Mouse (Mus musculus) hematopoietic stem cell, adult 5-6 weeks (primary cell): ENCODE measurements around the gene Ndst4. TPM values are rescaled to one million over a fixed set of nuclear protein-coding genes. Genes with fewer than 3 reads are reported as not detected.
A peak's percentile ranks its signal among the peaks of the same experiment; 100 is the strongest.

Source experiments
- ATAC-seq, 2 experiments: fragments of 125-278 bp in 1 of 2; replicated peaks in 1 of 2; 2 replicates each; pipeline ENCODE4 v1.8.0; 2016 to 2017; ENCODE audit warnings: inconsistent platforms in 2 of 2, mild to moderate bottlenecking in 2 of 2, moderate number of reproducible peaks in 2 of 2, low read depth in 1 of 2, moderate TSS enrichment in 1 of 2; ENCODE audit not compliant: low FRiP score in 2 of 2, poor library complexity in 2 of 2, severe bottlenecking in 2 of 2, insufficient read depth in 1 of 2, low TSS enrichment in 1 of 2
- total RNA-seq: library from RNA; stranded (forward); fragments of 172-1452, 232-1000 nt; gene quantifications from 2 replicates; pipeline ENCODE4 v1.2.3, GENCODE M21; 2017

Gene Ndst4
- not detected in 2 replicates for total RNA-seq

DNA sequence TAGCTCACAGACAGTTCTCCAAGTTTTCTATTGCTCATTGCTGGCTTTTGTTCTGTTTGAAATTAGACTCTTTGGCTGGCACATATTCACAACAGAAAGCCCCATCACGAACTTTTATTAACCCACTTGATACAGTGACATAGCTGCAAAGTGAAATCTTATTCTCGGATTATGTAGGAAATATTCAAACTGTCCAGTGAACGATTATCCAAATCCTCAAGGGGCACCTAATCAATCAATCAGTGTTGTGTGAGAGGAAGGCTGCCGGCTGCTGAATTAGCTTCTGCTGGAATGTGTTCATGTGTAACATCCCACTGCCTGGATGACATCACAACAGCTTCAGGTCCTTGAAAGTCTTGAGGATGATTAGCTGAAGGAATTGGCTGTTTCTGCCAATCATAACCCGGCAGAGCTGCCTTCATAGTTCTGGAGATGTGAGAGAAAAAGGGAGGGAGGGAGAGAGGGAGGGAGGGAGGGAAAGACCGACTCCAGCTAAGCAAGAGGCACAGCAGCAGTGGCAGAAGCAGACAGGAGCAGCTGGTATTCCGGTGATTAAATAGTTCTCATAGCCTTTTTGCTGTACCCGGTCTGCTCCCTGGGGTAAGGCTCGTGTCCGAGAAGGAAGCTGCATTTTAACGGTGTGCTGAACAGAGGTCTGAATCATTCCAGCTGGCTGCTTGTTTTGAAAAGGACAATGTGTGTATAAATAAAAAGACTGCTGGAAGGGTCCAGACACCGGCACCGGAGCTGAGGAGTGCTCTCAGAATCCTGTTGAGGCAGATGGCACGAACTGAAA lies at the start of gene Ndst4:
Ndst4 (plus strand) TSS at position 476 of the 796 bp plus-strand sequence.
- ATAC-seq: no peak; a peak in 1 of 4 replicates

DNA sequence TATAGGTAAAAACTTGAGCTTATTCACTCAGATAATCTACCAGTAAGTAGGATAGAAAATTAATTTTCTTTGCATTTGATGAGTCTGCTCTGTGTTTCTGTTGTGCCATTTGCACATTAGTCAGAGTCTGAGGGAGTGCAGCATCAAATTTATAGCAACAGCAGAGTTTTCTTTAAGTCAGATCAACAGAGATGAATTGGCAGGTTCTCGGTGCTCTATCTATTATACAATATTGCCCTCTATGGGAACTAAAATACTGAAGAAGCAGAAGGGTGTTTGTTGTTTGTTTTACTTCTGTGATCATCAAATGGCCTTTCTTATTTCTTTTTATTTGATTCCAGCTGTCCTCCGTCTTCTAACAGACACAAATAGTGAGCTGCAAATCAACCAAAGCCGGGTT lies 6.4 kb upstream of the Ndst4 start:
- peak in 1 of 2 experiments; percentile 37; a peak in 1 of 4 replicates for ATAC-seq

DNA sequence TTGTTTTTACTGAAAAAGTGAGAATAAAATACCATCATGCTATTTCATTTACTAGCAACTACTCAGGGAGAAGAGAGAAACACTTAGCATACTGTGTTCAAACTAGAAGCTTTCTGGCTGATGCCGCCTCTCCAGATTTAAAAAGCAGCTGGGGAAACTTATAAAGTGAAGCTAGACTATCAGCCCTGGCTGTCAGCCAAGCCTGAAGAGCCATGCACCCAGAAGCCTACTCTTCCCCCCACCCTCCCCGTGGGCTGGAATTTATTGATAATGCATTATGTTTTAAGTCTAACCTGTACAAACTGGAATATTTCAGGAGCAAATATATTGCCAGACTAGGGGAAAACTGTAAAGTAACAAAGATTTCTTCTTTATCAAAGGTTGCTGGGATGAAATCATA lies 2.6 kb downstream of the Ndst4 start:
- no peak for ATAC-seq

DNA sequence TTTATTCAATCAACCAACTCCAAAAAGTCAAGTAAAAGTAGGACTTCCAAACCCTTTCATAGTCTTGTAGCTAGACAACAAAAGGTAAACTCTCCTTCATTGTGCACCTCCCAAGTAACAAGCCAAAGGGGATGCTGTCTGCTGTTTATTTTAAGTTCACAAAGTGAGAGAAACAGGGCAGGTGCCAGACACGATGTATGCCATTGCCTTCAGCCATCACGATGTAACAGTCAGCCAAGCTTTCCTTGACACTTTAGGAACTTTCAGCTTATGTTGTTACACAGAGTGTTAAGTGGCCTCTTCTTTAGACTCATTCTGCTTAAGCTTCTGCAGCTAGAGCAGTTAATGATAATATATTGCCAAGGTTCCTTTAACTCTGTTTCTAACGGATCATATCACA lies 3.1 kb downstream of the Ndst4 start:
- ATAC-seq: no peak

DNA sequence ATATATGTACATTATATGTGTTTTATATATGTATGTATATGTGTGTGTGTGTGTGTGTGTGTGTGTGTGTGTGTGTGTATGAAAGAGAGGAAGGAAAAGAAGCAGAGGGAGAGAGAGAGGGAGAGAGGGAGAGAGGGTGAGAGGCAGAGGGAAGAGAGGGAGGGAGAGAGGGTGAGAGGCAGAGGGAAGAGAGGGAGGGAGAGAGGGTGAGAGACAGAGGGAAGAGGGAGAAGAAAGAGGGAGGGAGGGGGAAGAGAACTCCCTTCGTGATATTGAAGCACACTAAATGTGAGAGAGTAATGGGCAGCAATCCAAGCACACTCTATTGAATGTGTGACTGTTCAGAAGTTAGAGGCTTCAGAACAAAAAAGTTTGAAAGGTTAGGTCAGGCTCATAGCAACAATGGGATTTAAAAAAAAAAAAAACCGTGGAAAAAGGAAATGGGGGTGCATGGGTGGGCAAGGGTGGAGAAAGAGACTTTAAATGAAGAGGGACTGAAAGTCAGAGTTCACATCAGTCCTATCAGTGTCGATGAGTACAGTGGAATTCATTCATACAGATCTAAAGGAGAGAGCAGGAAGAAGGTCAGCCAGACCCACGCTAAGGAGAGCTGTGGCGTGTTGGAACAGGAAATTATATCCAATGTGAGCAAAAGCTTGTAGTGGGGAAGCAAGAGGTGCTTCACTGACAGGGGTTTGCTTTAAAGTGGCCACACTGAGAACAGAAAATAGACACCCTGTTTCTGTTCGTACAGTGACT lies 63.2 kb downstream of the Ndst4 start:
- ATAC-seq: no peak

DNA sequence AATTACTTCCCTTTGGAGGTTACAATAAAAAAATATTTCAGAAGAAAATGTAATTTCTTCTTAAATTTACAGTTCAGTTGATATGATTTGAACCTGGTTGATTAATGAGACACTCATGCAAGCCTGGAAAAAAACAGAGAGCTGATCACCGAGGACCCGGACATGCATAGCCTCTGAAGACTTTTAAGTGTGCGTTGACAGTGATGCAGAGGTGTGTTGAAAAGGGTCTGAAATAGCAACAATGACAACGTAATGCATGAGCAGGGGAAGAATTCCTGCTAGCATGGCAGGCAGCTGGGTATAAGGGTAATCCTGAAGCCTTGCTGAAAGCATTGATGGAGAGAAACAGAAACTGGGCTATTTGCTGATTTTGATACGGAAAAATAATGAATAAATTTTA lies 106.2 kb downstream of the Ndst4 start:
- no peak for ATAC-seq

DNA sequence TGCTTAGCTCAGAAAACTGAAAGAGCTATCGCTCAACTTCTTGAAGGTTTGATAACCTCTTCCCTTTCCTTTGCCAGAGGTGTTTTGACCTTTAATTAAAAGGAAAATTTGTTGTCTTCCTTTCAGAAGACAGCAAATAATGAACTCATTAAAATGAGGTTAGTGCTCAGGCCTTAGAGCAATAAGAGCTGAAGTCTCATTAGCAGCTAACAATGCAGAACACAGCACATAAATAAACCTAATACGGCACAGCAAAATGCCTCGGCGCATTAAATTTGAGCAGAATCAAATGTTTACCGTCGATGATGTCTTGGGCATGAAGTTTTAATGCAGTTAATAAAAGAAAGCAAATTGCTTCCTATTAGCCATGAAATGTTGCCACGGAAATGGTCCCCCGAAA lies 129.5 kb downstream of the Ndst4 start:
- ATAC-seq: no peak

DNA sequence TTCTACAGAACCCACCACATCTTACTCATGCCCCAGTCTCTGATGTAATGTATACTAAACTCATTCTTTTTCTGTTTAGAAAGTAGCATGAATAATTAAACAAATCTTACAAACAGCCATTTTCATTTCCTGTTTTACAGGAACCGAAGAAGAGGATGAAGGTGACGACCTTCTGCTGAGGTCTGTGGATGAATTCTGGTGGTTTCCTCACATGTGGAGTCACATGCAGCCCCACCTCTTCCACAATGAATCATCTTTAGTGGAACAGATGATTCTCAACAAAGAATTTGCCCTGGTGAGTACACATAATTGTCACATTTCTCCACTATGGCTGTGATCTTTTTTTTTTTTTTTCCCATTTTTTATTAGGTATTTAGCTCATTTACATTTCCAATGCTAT lies 166.7 kb downstream of the Ndst4 start:
- ATAC-seq: no peak

DNA sequence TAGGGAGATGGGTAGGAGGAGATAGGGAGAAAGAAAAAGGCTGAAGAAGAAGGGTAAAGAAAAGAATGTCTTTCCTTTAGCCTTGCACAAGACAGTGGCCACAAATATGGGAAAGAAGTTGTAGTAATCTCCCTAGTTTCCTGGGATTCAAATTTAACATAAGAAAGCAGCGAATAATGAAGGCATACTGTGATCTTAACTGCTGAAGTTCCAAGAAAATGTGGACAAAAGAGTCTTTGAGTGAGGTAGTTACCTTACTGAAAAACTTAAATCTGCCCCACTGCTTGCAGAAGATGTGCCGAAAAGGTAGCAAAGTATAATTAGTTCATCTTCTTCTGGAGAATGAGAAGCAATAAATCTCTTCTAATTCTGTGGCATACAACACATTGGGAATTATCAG lies 228.4 kb downstream of the Ndst4 start:
- no peak for ATAC-seq

DNA sequence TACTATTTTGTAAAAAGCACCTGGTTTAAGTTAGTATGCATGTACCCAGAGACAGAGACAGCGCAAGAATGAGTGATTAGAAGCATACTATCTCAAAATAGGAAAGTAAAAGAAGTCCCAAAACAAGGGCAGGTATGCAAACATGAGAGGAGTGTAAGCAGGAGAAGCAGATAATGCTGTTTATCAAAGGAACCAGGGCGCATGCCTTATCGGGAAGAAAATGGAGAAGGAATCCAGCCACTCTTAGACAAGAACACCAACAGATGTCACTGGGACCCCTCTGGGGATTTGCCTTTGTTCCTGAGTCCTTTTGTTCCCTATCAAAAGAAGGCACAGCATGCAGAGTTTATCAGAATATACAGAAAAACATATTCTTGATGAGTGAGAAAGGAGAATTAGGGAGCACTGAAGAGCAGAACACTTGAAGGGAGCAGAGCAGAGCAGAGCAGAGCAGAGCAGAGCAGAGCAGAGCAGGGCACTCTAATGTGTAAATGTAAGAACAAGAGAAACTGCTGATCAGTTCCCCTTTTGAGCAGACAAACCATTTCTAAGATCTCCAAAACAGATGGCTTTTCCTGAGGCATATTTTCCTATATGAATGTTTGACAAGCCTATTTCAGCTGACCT lies 251.2 kb downstream of the Ndst4 start:
- ATAC-seq: no peak; a peak in 1 of 4 replicates

DNA sequence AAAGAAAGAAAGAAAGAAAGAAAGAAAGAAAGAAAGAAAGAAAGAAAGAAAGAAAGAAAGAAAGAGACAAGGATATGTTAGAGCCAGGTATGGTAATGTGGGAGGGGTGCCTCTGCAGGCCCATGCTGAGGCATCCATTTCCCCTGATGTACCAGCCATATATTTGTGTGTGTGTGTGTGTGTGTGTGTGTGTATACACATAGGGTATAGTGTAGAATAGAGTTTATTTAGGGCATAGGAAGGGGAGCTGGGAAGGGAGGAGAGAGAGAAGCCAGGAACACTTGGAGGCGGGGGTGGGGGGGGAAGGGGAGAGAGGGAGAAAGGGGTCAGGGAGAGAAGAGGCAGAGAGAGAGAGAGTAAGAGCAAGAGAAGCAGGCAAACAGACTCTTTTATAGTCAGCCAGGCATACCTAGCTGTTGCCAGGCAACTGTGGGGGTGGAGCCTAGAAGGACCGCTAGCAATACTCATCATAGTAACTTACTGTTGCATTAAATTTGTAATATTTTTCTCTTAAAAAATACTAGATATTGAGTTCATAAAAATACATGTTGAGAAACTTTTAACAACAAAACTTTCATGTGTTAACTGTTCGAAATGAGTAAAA lies 256.3 kb downstream of the Ndst4 start:
- no peak for ATAC-seq

DNA sequence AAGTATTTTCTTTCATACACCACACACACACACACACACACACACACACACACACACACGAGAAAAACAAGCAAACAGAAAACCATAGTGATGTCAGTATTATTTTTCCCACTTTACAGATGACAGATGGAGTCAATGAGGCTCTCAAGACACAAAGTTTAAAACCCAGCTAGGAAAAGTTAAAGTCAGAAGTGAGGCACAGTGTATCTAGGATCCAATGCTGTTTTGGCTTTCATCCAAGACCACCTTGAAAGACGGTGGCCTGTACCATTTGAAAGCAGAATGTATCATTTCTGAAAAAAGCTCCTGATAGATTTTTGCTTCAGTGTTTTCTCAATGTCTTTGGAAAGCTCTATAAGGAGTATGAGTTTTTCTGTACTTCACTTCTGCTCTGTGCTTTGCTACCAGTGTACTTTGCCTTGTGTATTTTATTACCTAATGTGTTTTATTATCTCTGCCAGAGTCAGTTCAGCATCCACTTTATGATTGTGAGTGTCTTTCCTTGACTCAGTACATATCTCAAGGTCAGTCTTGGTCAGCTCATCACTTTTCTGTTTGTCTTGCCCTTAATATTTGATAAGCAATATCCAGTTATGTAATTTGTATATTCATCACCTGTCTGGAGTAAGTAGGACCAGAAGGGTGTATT lies 257.1 kb downstream of the Ndst4 start:
- no peak for ATAC-seq

DNA sequence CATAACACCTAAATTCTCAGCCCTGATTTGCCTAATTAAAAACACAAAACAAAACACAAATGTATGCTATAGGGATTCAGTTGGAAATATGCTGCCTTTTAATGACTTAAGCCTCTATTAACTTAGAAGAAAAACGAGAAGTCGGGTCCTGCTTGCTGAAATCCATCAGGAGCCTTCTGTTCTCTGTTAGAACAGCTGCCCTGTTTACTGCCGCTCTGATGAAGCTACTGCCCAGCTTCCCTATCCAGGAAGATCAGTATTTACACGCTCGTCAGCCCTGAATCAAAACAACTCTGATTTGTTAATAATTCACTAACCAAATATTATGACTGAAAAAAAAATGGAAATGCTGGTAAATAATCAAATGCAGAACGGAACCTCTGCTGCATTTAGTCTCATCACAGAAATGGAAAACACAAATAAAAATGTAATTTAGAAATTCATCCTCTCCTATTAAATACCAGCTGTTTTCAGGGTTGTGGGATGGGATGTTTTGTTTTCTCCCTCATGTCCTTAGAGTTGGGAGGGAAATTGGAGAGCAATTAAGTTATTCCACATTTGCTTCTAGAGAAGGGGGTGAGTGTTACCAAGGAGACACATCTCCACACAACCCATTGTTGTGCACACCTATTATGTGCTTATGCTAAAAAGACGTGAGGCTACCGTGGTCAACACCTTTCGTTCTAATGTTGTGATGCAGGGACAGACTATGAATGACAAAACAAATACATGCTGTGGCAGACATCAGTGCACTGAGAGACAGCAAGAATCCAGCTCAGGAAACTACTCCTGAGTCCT lies 270.3 kb downstream of the Ndst4 start:
- ATAC-seq: no peak

DNA sequence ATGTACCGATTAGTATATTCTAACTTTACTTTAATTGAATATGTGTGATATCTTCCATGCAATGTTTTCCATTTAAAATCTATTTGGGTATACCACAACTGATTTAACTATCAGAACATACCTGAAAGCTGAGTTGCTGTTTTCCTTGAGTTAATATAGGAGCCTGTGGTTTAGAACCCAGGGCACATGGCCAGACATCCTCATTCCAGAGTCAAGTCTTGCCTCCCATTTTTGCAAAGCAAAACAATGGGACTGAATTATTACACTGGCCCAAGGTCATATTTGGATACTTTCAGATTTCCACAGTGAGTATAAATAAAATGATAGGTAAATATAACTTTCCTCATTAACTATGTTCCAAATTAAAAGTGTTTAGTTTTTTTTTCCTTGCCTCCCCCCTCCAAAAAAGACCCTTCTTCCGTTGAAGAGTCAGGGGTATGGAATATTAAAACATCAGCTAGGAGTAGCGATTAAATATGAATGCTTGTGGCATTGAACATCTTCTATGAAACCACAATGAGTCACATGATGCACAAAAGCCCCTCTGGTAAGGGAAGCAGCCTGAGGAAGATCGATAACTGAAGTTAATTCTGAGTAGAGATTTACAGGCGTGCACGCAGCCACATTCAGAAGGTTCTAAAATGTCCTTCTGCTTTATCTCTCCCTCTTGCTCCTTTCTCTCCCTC lies 271.5 kb downstream of the Ndst4 start:
- no peak for ATAC-seq

DNA sequence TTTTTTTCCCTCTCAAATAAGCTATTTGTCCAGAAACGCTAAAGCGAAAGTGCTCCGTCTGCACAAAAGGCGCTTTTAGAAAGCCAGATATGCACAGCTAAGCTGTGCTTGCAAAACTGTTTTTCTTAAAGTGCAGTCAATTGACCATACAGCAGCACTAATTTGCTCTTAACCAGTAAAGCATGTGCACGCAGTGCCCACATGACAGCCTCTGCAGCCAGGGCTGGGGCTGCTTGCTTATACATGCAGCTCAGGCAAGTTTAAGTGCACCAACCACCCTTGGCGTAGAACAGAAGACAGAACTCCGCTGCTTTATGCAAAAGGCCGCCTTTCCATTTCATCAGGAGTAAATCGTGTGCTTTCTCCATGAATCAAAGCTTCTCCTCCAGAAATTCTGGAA lies 275.0 kb downstream of the Ndst4 start:
- ATAC-seq: no peak

DNA sequence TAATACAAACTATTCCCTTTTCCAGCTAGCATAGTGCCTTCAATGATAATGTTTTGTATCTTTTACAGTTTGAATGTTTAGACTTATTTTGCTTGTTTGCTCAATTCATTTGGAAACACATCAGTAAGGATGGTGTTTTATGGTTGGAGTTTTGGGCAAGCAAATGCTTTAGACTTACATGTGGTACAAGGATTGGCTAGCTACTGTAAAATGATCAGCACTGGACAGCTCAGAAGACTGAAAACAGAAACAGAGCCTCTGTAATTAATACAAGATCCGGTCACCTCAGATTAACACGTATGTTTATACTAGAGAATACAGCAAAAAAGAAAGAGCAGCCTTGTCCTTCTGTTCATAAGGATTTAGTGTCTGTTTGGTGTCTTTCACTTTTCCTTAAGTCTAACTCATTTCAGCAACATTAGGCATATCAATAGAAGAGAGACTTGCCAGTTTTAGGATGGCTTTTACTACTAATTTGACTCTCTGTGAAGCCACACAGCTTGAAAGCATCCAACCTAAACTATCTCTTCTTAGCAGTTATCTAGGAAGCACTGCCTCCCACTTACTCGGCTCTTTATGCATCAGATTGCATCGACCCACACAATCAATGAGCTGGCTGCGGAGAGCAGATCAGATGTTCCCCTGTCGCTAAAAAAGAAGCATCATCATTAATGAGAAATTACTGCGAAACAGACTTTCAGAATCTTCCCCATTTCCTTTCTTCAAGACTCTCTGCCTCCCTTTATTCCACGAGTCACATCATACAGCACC lies 279.8 kb downstream of the Ndst4 start:
- no peak for ATAC-seq
